Mouse (Mus musculus): ENCODE results near the gene Fam131c. TPM values are rescaled to one million over a fixed set of nuclear protein-coding genes. Genes with fewer than 3 reads are reported as not detected.

Fam131c gene
- polyA plus RNA-seq, 1 experiment, result 5.2 TPM

- DNase-seq (ENCODE audit: extremely low spot score in 1 of 2, low spot score in 1 of 2), result no peak
These were observed 14.2 kb upstream of the Fam131c start for GRCm38 (mm10) chr4:141353868-141354267.

DNA sequence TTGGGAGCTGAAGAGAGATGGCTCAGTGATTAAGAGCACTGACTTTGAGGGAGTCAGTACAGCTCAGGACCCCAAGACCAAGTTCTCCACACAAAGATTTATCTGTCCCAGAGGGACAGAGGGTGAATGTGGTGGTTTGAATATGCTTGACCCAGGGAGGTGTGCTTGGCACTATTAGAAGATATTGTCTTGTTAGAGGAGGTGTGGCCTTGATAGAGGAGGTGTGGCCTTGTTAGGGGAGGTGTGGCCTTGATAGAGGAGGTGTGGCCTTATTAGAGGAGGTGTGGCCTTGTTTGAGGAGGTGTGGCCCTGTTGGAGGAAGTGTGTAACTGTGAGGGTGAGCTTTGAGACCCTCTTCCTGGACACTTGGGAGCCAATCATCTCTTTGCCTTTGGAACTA lies 10.2 kb upstream of the Fam131c start:
- no peak for DNase-seq (ENCODE audit: extremely low spot score in 1 of 2, low spot score in 1 of 2)

GRCm38 (mm10) chr4:141359222-141359621 lies 8.8 kb upstream of the Fam131c start:
- DNase-seq (ENCODE audit: extremely low spot score in 1 of 2, low spot score in 1 of 2), result no peak

DNA sequence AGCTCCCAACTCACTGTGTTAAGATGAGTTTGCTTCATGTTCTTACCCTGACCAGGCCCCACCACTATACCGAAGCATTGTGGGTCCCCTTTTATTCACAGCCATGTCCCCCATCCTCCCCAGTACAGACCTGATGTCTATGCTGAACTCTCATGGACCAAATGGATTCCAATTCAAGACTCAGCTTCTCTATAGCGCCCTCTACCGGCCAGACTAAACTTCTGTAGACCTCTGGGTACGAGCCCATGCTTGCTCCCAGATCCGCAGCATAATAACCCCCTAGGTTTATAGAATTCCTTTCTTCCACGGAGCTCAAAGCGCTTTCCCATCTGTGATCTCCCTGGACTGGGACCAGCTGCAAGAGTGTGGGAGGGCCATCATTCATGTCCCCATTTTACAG lies 7.2 kb upstream of the Fam131c start:
- no peak for DNase-seq (ENCODE audit: extremely low spot score in 1 of 2, low spot score in 1 of 2)

GRCm38 (mm10) chr4:141362937-141363548 lies 5.0 kb upstream of the Fam131c start:
- DNase-seq (ENCODE audit: extremely low spot score in 1 of 2, low spot score in 1 of 2), result peak in 1 of 2 experiments; percentile 90

- no peak for DNase-seq (ENCODE audit: extremely low spot score in 1 of 2, low spot score in 1 of 2)
These were observed 2.9 kb upstream of the Fam131c start for GRCm38 (mm10) chr4:141365126-141365525.

DNA sequence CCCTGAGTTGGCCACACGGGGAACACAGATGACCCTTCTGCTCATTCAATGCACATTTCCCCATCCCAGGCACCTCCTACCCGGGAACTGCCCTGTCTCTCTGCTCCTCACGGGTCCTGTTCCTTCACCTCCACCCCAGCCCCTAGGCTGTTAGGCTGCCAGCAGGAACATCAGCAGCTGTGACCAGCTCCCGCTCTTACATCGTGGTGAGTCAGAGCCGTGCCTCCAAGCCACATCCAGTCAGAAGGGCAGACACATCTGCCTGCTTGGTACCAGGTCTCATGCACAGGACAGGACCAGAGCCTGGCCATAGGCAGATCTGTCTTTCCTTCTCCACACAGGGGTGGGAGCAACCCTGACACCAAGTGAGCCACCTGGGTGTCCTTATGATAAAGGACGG lies 2.1 kb upstream of the Fam131c start:
- no peak for DNase-seq (ENCODE audit: extremely low spot score in 1 of 2, low spot score in 1 of 2)

DNA sequence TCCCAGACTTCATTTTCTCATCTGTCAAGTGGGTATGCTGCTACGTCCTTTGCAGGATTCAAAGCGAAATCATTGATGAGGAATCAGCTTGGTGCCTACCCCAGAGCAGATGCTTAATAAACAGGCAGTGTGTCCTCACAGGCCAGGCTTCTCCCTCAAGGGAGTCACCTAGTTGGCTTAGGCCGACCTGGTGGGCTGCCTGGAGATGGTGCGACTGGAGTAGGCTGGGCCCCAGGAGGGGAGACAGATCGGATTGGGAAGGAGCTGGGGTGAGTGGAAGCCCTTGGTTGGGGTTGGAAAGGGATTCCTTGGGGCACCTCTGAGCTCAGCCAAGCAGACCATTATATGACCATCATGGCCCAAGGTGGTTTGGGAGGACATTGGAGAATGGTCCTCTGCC lies 4.4 kb downstream of the Fam131c start:
- DNase-seq (ENCODE audit: extremely low spot score in 1 of 2, low spot score in 1 of 2), result no peak

GRCm38 (mm10) chr4:141379674-141380073 lies 11.7 kb downstream of the Fam131c start:
- no peak for DNase-seq (ENCODE audit: extremely low spot score in 1 of 2, low spot score in 1 of 2)

GRCm38 (mm10) chr4:141382406-141382805 lies 14.4 kb downstream of the Fam131c start:
- no peak for DNase-seq (ENCODE audit: extremely low spot score in 1 of 2, low spot score in 1 of 2)

DNA sequence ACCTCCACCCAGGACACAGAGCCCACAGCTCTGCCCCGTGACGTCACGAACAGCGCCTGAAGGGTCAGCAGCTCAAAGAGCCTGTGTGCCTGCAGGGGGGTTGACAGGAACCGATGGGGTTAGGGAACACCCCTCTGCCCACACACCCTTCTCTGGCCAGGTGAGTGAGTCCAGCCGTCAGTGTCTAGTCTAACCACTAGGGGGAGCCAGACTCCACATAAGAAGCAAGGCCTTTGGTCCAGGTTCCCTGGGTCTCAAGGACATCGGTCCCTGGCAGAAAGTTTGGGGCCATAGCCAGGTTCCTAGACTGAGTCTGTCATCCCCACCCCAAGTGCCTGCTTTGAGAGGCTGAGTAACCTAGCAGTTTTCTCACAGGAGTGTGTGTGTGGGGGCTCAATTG lies 17.3 kb downstream of the Fam131c start:
- peak in 1 of 2 experiments; percentile 67 for DNase-seq (ENCODE audit: extremely low spot score in 1 of 2, low spot score in 1 of 2)

- DNase-seq (ENCODE audit: extremely low spot score in 1 of 2, low spot score in 1 of 2), result no peak
These were observed 18.1 kb downstream of the Fam131c start for GRCm38 (mm10) chr4:141386150-141386549.

DNA sequence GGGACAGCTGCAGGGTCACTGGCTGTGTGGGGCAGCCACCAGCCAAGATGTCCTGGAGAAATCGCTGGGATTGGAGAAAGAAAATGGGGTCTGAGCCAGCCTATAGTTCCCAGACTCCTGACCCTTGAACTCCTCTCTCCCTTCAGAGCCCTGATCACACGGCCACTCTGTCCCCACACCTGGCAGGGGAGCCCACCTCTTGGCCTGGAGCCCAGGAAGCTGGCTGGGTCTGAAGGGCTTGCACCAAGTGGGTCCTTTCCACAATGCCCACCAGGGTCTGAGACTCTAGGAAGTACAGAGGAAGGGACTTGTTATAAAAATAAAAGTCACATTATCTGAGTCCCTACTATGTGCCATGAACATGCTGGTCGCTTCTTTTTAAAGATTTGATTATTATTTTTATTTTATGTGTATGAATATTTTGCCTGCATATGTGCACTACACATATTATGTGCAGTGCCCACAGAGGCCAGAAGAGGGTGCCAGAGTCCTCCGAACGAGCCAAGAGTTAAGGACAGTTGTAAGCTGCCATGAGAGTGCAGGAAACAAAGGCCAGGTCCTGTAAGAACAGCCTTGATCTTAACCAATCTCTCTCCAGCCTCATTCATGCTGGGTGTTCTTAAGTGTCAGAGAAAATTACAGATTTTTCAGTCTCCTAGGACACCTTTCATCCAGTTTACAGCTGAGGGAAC lies 19.2 kb downstream of the Fam131c start:
- DNase-seq (ENCODE audit: extremely low spot score in 1 of 2, low spot score in 1 of 2), result peak; percentile 32 to 90

GRCm38 (mm10) chr4:141387933-141388332 lies 19.9 kb downstream of the Fam131c start:
- no peak for DNase-seq (ENCODE audit: extremely low spot score in 1 of 2, low spot score in 1 of 2)

DNA sequence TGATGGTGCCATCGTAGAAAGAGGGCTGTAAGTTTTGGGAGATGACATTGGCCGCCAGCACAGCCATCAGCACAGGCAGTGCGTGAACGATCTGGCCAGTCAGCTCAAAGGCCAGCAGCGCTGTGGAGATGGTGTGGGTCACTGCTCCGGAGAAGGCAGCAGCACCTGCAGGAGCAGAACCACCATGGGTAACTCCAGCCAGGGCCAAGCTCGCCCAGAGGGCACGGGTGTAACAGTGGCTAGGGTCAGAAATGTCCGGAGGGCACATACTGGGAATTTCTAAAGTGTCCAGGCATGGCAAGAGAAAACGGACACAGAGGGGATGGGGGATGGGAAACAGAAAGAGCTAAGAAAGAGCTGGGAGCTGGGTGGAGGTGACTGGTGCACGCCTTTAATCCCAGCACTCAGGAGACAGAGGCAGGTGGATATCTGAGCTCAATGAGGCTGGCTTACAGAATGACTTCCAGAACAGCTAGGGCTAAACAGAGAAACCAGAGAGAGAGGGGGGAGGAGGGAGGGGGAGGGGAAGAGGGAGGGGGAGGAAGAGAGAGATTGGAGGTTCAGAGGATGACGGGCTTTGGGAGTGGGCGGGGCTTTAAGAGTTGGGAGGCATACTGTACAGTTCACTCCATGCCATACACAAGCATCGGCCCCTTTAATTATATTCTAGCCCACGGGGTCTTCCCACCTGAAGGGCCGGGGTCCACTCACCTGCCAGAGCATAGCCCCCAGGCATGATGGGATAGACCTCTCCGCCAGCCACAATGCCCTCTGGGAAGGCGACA lies 21.5 kb downstream of the Fam131c start:
- DNase-seq (ENCODE audit: extremely low spot score in 1 of 2, low spot score in 1 of 2), result no peak

- no peak for DNase-seq (ENCODE audit: extremely low spot score in 1 of 2, low spot score in 1 of 2)
These were observed 23.3 kb downstream of the Fam131c start for GRCm38 (mm10) chr4:141391293-141391692.

- no peak for DNase-seq (ENCODE audit: extremely low spot score in 1 of 2, low spot score in 1 of 2)
These were observed 26.7 kb downstream of the Fam131c start for GRCm38 (mm10) chr4:141394751-141395150.

GRCm38 (mm10) chr4:141397861-141398260 lies 29.8 kb downstream of the Fam131c start:
- no peak for DNase-seq (ENCODE audit: extremely low spot score in 1 of 2, low spot score in 1 of 2)

- DNase-seq (ENCODE audit: extremely low spot score in 1 of 2, low spot score in 1 of 2), result no peak
These were observed 30.5 kb downstream of the Fam131c start, which contains the start of gene Clcnka for GRCm38 (mm10) chr4:141398545-141398944. Gene Clcnka, minus strand, starts transcription at chr4:141398724.

DNA sequence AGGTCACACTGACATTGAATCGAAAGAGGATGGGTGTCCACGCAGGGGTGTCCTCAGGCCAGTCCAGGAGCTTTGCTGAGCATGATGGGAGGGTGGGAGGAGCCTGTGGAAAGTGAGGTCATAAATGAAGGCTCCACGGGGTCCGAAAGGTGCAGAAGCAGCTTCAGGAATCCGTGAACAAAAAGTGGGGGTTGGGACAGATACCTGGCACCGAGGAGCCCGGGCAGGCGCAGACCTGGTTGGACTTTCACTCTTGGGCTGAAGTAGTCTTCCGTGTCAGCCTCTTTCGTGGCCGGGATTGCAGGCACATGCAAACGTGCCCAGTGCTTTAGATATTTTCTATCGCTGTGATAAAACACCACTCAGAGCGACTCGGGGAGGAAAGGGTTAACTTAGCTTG lies 32.2 kb downstream of the Fam131c start:
- DNase-seq (ENCODE audit: extremely low spot score in 1 of 2, low spot score in 1 of 2), result no peak

DNA sequence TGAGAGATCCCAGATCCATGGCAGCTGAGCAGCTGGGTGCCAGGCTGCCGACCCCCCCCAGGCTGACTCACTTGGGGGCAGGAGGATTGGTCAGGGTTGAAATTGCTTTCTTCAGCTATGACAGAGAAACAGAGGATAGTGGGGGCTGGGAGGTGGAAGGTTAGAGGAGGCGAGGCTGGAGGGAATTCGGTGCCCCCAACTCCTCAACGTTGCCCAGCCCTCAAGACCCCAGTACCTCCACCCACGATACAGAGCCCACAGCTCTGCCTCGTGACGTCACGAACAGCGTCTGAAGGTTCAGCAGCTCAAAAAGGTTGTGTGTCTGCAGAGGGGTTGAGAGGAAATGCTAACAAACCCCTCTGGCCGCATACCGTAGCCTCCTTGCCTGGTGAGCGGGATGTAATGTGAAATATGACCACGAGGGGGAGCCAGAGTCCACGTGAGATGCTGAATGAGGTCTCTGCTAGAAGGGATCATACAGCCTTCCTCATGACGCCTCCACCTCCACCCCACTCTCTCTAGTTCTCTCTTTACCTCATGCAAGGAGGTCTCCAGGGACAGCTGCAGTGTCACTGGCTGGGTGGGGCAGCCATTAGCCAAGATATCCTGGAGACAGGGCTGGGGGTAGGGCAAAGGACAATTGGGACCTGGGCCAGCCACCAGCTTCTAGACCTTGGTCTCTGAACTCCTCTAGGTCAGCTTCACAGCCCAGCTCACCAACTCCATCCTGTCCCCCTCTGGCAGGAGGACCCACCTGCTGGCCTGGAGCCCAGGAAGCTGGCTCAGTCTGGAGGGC lies 36.7 kb downstream of the Fam131c start:
- peak; percentile 69 to 97 for DNase-seq (ENCODE audit: extremely low spot score in 1 of 2, low spot score in 1 of 2)

All from frontal cortex, adult 2 months (tissue).